Mouse (Mus musculus) activated CD4-positive, CD25-positive, alpha-beta regulatory T cell, adult 4 months (primary cell): ENCODE measurements around the gene Fam205a3. TPM values are rescaled to one million over a fixed set of nuclear protein-coding genes. Genes with fewer than 3 reads are reported as not detected.
"Not testable (repeated sequence)": the region's sequence is repeated elsewhere in the genome, so short reads cannot be mapped to it uniquely, and the experiment has no call there.

ENCODE experiments used
- ATAC-seq: one replicate; pipeline ENCODE4 v1.8.0; 2017
- polyA plus RNA-seq, 2 experiments: library from polyadenylated mRNA; unstranded; fragments of 100-300 nt; shearing (Covaris generic); gene quantifications; one replicate each; pipeline ENCODE4 v1.2.1; 2017

Fam205a3 gene
- not detected for polyA plus RNA-seq

DNA sequence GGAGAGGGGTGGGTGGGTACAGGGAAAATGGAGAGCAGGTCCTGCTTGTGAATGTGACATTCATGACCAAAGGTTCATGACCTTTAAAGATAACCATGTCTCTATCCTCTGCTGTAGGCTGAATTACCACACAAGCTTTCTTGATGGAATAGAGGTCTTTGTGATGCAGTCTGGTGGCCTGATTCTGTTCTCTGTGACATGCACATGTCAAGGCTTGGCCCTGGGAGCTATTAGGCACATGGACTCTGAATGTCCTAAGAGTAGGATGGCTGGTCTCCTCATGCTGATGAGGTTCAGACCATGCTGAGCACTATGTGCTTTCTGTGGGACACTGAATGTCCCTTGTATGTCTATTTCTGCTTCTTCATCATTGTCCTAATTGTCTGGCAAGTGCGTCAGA is at the start of gene Fam205a3:
TSS of gene Fam205a3 (plus strand) at position 301 of the 400 bp plus-strand sequence.
- ATAC-seq, result not testable (repeated sequence)

DNA sequence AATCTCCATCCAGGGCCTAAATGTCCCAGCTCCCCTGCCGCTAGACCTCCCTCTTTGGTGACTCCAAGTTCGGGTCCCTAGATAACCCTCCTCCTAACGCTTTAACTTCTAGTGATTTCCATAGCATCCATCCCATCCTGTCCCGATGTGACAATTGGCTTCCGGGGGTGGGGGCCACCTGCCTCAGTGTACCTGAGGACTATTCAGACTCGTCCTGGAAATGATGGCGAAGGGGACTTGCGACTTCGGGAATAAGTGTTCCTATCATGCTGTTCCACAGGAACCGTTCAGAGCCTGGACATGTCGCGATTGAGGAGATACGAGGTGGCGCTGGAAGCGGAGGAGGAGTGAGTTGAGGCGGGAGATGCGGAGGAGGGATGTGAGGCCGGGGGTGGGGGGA is 24.2 kb upstream of the Fam205a3 start, which contains the start of gene Gm21953:
TSS of gene Gm21953 (plus strand) at position 301 of the 400 bp plus-strand sequence.
- ATAC-seq, result not testable (repeated sequence)

Other genes starting within 250 kb of the Fam205a3 start
- gene Gm3893, start 227.1 kb upstream of the Fam205a3 start, polyA plus RNA-seq, result not detected
- gene Gm13304, start 203.5 kb upstream of the Fam205a3 start, polyA plus RNA-seq, result under 1 TPM in 1 of 2 experiments, not detected in 1; 0.41 TPM
- not detected for gene Gm13306, start 164.9 kb upstream of the Fam205a3 start, polyA plus RNA-seq
- not detected for gene Gm13305, start 149.7 kb upstream of the Fam205a3 start, polyA plus RNA-seq
- not detected for gene Gm10600, start 77.7 kb upstream of the Fam205a3 start, polyA plus RNA-seq
- gene Ccl21b, start 62.6 kb upstream of the Fam205a3 start, polyA plus RNA-seq, result not detected
- gene Gm21953, start 24.1 kb upstream of the Fam205a3 start, polyA plus RNA-seq, result not detected
- not detected for gene Gm21586, start 121.0 kb downstream of the Fam205a3 start, polyA plus RNA-seq
- gene Gm2163, start 148.4 kb downstream of the Fam205a3 start, polyA plus RNA-seq, result not detected
- not detected for gene Fam205a2, start 209.8 kb downstream of the Fam205a3 start, polyA plus RNA-seq